Mouse (Mus musculus) frontal cortex, adult (tissue): ENCODE measurements around the gene Tmem59.

ENCODE experiments used
- ATAC-seq: cut with Nextera tagmentation; 2 replicates; pipeline ENCODE4 v1.9.2; 2017; ENCODE audit warnings: mild to moderate bottlenecking, moderate library complexity, mixed read lengths; ENCODE audit not compliant: low TSS enrichment

Gene Tmem59

GRCm38 (mm10) chr4:107179561-107179960 lies 1.4 kb downstream of the Tmem59 start:
- ATAC-seq = no peak

GRCm38 (mm10) chr4:107180746-107181145 lies 2.5 kb downstream of the Tmem59 start:
- ATAC-seq = no peak

GRCm38 (mm10) chr4:107181866-107182265 lies 3.7 kb downstream of the Tmem59 start:
- no peak for ATAC-seq

- ATAC-seq = no peak
Measured at GRCm38 (mm10) chr4:107182796-107183195, 4.6 kb downstream of the Tmem59 start.

GRCm38 (mm10) chr4:107183203-107183602 lies 5.0 kb downstream of the Tmem59 start:
- ATAC-seq = no peak

GRCm38 (mm10) chr4:107185703-107186102 lies 7.5 kb downstream of the Tmem59 start:
- ATAC-seq = no peak

- ATAC-seq = no peak
Measured at GRCm38 (mm10) chr4:107193841-107194240, 15.6 kb downstream of the Tmem59 start.

GRCm38 (mm10) chr4:107196454-107196853 lies 18.3 kb downstream of the Tmem59 start:
- no peak for ATAC-seq

GRCm38 (mm10) chr4:107198072-107198471 lies 19.9 kb downstream of the Tmem59 start:
- peak; percentile 78; the same call in 1 of the 2 replicates for ATAC-seq

GRCm38 (mm10) chr4:107201779-107202178 lies 23.6 kb downstream of the Tmem59 start:
- ATAC-seq = no peak

GRCm38 (mm10) chr4:107203001-107203400 lies 24.8 kb downstream of the Tmem59 start:
- ATAC-seq = no peak

GRCm38 (mm10) chr4:107207016-107207415 lies 28.8 kb downstream of the Tmem59 start:
- no peak for ATAC-seq

- no peak for ATAC-seq
Measured at GRCm38 (mm10) chr4:107208880-107209279, 30.7 kb downstream of the Tmem59 start, which contains the start of gene Ldlrad1. Gene Ldlrad1 (plus strand): TSS chr4:107209180.

GRCm38 (mm10) chr4:107210483-107211097 lies 32.4 kb downstream of the Tmem59 start:
- no peak for ATAC-seq

- 0 out of 2 replicates have a peak, but pooled peaks have one; percentile 23 for ATAC-seq
Measured at GRCm38 (mm10) chr4:107211465-107211864, 33.3 kb downstream of the Tmem59 start.

- ATAC-seq = no peak
Measured at GRCm38 (mm10) chr4:107211936-107212335, 33.7 kb downstream of the Tmem59 start.

- no peak for ATAC-seq
Measured at GRCm38 (mm10) chr4:107213279-107214011, 35.2 kb downstream of the Tmem59 start.

- ATAC-seq = no peak
Measured at GRCm38 (mm10) chr4:107217574-107217973, 39.4 kb downstream of the Tmem59 start.

- ATAC-seq = no peak
Measured at GRCm38 (mm10) chr4:107221524-107221923, 43.3 kb downstream of the Tmem59 start.

- ATAC-seq = no peak
Measured at GRCm38 (mm10) chr4:107223225-107224204, 45.3 kb downstream of the Tmem59 start.

- no peak for ATAC-seq
Measured at GRCm38 (mm10) chr4:107226313-107226712, 48.1 kb downstream of the Tmem59 start.

- ATAC-seq = no peak
Measured at GRCm38 (mm10) chr4:107232219-107232618, 54.0 kb downstream of the Tmem59 start.
